Mouse (Mus musculus): ENCODE data around the gene Artn.

Gene Artn

DNA sequence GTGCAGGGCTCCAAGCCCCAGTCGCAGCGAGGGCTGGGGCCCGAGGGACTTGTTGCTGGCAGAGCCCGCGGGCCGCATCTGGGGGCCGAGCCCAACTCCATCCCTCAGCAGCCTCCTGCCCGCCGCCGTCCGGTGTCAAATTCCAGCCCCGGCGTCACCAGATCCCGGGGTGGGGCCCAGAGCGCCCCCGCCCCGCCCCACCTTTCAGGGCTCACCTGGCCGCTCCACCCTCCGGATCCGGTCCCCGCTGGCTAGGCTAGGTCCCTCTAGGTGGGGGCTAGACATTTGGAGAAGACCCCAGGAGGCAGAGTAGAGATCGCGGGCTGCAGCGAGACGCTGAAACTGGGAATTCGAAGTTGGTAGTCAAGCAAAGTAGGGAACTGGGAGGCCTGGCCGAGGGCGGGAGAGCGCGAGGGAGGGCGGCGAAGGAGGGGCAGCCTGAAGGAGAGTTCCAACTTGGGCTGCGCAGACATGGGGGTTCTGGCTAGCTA, at the start of gene Artn:
TSS of gene Artn (minus strand) at position 373 of the 491 bp plus-strand sequence.
- POLR2A ChIA-PET, result interaction anchor here in 2 of 4 experiments (0.6 to 6.8 kb wide), 22 partner anchors 9 to 174 kb away, joined by 3 to 60 read pairs (median 6); partner anchors contain the start of genes Ipo13 (in 2 of the 2) and Atp6v0b (in 1 of the 2)
- CTCF ChIA-PET, result interaction anchor here (0.6 to 5.7 kb wide), 36 partner anchors 8 to 392 kb away, joined by 3 to 47 read pairs (median 5); partner anchors contain the start of gene Ipo13 (in 3 of the 4)

DNA sequence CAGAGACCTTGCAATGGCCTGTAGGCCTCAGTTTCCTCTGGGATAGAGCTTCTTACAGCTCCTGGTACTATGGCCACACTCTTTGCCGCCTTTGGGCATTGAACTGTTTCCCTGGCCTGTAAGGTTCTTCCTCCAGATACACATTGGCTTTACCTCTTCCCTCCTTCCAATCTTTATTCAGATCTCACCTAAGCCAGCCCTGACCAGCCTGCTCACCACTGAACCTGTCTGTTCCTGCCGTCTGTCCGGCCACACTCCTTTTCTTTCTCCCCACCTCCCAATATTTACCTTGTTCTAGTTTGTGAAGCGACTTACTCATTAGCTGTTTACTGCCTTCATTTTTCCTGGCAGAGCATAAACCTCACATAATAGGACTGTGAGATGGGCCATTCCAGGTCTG, 49.6 kb upstream of the Artn start:
- ChIA-PET POLR2A (interaction anchor here in 2 of 4 experiments (0.6 to 0.8 kb wide), 2 partner anchors 14 to 15 kb away, joined by 3 to 5 read pairs; no protein-coding TSS in a partner anchor), CTCF (no interaction called here)

DNA sequence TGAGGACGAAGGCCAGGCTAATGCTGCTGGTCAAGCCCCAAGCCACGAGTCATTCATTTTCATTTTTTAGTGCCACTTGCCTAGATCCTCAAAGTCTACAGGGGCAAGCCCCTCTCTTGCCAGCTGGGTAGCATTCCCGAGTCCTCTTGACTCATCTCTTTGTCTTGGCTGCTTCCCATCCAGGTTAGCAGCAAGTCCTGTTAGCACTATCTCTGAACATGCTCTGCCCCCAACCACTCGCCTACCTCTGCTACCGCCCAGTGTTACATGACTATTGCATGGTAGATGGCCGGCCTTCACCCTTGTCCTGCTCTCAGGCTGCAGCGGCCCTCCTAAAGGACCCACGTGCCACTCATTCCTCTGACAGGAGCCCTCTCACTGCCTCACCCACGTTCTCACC, 48.7 kb upstream of the Artn start:
- CTCF ChIA-PET, result no interaction called here
- POLR2A ChIA-PET, result interaction anchor here in 1 of 4 experiments (1.5 kb wide), 1 partner anchor 12 kb away, joined by 3 read pairs; no protein-coding TSS in a partner anchor

DNA sequence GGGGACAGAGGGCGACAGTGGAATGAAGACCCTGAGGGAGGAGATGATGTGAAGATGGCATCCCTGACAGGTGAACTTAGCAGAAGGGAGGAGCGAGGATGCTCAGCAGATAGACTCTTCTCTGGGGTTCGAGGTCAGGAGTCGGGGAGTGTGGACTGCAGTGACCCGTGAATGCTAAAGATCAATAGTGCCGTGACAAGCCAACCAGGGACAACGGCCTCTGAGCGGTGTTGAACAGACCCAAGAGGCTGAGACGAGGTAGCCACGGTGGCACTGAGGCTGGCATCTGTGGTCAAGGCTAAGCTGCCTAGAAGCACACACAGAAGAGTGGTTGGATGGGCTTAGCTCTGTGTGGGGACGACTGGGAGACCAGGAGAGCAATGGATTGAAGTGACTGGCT, 48.3 kb upstream of the Artn start:
- ChIA-PET CTCF (no interaction called here), POLR2A (interaction anchor here in 1 of 4 experiments (1.3 to 1.5 kb wide), 3 partner anchors 12 to 20 kb away, joined by 3 read pairs; no protein-coding TSS in a partner anchor)

DNA sequence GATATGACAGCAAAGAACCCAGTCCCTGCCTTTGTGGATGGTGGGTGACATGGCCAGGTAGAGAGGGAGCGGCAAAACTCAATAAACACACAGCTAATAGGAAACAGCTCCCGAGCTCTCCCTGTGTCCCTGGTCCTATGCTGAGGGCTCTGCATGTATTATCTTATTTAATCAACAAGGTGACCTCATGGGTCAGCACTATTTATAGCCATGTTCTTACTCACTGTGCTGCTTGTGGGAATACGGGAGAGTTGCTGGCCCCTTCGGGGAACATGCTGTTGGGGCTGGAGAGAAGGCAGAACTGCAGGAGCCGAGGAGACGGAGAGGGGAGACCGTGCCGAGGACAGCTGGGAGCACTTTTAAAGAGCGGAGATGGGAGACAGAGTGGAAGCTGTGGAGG, 47.8 kb upstream of the Artn start:
- POLR2A ChIA-PET, result interaction anchor here in 2 of 4 experiments (0.7 to 1.5 kb wide), 4 partner anchors 11 to 377 kb away, joined by 3 read pairs; no protein-coding TSS in a partner anchor

DNA sequence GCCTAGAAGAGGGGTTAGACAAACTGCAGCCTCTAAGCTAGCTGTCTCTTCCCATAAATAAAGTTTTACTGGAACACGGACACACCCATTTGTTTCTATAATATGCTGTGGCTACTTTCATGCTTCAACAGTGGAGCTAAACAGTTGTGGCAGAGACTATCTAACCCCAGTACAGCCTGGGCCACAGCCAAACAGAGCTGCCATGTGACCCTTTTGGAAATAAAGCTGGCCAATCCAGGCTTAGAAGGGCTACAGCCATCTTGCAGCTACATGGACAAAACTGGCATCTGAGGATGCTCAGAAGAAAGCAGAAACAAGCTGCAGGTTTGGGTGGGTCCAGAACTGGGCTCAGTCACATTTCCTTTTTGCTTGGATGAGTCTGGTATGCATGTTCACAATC, 46.3 kb upstream of the Artn start:
- CTCF ChIA-PET, result interaction anchor here in 1 of 4 experiments (0.8 kb wide), 1 partner anchor 108 kb away, joined by 3 read pairs; no protein-coding TSS in a partner anchor
- POLR2A ChIA-PET, result interaction anchor here in 3 of 4 experiments (0.5 to 4.7 kb wide), 5 partner anchors 11 to 261 kb away, joined by 3 to 32 read pairs (median 3); partner anchors contain the start of gene Kdm4a (in 1 of the 3)

More for the DNA sequence above, 47.8 kb upstream of the Artn start:
- CTCF ChIA-PET, result no interaction called here

DNA sequence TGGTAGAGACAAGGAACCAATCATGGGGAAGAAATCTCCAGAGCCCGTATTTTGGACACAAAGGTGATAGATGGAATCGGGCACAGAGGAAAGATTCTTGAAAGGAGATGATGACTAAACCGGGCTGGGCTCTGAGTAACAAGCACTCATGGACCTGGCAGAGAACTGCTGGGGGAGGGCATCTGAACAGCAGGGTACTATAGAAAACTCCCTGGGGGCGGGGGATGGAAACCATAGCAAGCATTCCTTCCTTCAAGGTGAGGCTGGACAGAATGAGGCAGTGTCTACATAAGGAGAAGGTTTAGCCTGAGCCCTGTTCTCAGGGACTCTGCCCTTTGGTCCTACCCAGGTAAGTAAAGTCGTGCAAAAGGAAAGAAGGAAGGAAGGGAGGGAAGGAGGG, 45.2 kb upstream of the Artn start:
- POLR2A ChIA-PET, result interaction anchor here in 2 of 4 experiments (0.7 to 4.7 kb wide), 5 partner anchors 10 to 46 kb away, joined by 3 to 32 read pairs (median 3); no protein-coding TSS in a partner anchor
- CTCF ChIA-PET, result interaction anchor here in 2 of 4 experiments (1.0 to 1.1 kb wide), 2 partner anchors 47 to 638 kb away, joined by 3 read pairs; no protein-coding TSS in a partner anchor

DNA sequence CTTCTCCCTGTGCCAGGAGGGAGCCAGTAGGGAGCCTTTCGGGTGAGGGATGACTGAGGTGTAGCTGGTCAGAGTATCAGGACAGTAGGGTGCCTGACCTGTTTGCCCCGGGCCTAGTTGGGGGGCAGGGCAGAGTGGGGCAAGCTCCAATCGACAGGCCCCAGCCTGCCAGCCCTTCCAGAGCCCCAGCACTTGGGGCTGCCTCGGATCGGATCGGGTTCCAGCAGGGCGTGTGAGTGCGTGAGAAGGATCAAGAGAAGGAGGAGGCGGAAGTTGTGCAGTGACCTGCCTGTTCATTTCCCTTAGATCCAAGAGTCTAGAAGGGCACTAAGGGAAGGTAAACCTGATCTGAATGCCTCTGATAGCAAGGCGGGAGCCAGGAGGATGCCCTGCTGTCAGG, 43.4 kb upstream of the Artn start:
- POLR2A ChIA-PET, result interaction anchor here in 2 of 4 experiments (0.6 to 4.7 kb wide), 3 partner anchors 8 to 106 kb away, joined by 3 to 32 read pairs (median 4); no protein-coding TSS in a partner anchor
- CTCF ChIA-PET, result interaction anchor here in 1 of 4 experiments (0.5 kb wide), 1 partner anchor 98 kb away, joined by 3 read pairs; no protein-coding TSS in a partner anchor

DNA sequence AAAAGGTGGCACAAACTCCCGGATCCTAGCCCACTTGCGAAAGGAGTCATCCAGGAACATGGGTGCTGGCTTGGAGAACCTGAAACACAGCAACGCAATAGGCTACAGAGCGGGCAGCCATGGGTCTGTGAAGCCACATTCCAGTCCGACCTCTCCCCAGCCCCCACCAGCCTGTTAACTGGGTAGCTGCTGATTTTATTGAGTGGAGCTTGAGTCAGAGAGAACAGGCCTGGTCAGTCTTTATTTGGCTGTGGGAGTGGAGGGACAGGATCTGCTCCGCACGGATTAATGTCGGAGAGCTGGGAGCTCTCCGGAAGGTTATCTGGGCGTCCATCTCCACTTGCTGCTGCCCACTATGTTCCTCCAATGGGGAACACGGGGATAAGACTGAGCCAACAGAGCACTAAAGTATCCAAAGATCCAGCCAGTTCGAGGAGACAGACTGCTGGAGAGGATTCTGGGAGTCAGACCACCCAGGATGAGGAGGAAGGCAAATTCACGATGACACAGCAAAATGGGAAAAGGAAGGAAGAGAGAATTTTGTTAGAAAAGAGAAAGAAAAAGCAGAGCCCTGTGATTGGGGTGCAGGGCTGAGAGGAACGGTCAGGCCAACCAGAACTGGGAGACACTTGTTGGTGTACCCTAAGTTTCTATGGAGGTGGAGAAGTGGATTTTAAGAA, 34.9 kb upstream of the Artn start:
- POLR2A ChIA-PET, result interaction anchor here in 3 of 4 experiments (0.5 to 8.2 kb wide), 50 partner anchors 8 to 414 kb away, joined by 3 to 142 read pairs (median 5); partner anchors contain the start of genes Artn (in 1 of the 3) and Kdm4a (in 1 of the 3)
- CTCF ChIA-PET, result interaction anchor here in 1 of 4 experiments (1.6 kb wide), 1 partner anchor 119 kb away, joined by 4 read pairs; no protein-coding TSS in a partner anchor

DNA sequence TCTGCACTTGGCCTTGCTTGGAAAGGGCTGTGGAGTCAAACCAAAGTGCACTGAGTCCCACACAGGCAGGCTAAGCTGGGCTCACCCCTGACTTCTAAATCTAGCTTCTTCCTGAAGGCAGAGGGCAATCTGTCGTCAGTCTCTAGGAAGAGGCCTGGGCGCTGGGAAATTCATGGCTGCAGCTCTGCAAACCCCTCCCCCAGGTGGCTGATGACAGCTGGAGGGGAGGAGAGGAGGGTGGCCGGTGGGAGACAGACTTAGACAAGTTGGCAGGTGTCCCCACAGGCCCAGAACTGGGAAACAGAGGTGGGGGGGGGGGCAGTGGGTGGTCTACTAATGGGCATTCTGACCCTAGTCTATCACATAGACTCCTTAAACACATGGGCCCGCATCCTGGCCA, 27.9 kb upstream of the Artn start:
- POLR2A ChIA-PET, result interaction anchor here in 2 of 4 experiments (0.6 to 1.6 kb wide), 10 partner anchors 9 to 1040 kb away, joined by 3 to 12 read pairs (median 4); partner anchors contain the start of gene Dph2 (in 1 of the 2)
- CTCF ChIA-PET, result interaction anchor here in 1 of 4 experiments (4.6 kb wide), 1 partner anchor 29 kb away, joined by 11 read pairs; the partner anchor contains the start of gene Artn

DNA sequence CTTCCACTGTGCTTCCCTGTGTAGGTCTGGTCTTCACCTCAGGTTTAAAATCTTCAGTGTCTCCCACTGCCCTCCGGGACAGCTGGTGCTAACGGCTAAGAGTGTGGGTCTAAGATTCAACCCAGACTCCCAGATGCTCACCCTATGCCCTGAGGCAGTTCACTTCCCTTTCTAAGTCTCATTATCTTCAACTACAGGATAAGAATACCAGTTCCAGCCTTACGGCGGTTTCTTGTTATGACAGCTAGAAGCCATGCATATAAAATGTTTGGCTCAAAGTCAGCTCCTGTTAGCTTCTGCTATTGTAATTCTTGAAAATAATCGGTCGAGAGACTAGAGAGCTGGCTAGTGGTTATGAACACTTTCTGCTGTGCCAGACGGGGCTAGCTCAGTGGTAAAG, 17.9 kb upstream of the Artn start:
- CTCF ChIA-PET, result interaction anchor here in 1 of 4 experiments (0.8 to 1.7 kb wide), 3 partner anchors 10 to 136 kb away, joined by 4 to 7 read pairs (median 4); no protein-coding TSS in a partner anchor
- POLR2A ChIA-PET, result interaction anchor here in 3 of 4 experiments (0.6 to 12.1 kb wide), 11 partner anchors 8 to 323 kb away, joined by 3 to 142 read pairs (median 3); no protein-coding TSS in a partner anchor

DNA sequence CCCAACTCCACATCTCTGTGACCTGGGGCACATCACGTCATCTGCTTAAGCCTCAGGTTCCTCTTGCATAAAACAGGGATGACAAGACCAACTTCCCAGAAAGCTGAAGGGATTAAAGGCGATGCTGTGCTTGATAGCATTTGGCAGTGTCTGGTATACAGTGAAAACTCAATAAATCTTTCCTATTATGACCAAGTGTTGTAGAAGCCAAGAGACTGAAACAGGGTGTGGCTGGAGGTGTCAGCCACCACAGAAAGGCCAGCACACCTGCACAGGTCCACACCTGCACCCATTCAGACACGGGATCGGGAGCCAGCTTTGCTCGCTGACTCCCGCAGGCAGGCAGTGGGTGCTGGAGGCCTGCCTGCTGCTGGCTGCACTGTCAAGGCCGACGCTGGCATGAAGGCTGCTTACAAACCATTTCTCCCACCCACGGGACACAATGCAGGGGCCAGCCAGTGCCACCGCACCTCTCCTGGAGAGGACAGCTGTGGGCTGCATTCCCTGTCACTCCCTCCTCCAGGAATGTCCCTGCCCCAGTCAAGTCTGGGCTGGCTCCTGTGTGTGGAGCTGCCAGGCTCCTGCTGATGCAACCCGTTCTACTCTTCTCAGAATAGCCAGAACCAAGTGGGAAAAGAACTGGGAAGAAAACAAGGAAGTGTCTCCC, 17.2 kb upstream of the Artn start:
- CTCF ChIA-PET, result interaction anchor here in 1 of 4 experiments (0.8 kb wide), 1 partner anchor 9 kb away, joined by 4 read pairs; no protein-coding TSS in a partner anchor
- POLR2A ChIA-PET, result interaction anchor here in 3 of 4 experiments (0.8 to 12.1 kb wide), 10 partner anchors 8 to 73 kb away, joined by 3 to 142 read pairs (median 3); no protein-coding TSS in a partner anchor

DNA sequence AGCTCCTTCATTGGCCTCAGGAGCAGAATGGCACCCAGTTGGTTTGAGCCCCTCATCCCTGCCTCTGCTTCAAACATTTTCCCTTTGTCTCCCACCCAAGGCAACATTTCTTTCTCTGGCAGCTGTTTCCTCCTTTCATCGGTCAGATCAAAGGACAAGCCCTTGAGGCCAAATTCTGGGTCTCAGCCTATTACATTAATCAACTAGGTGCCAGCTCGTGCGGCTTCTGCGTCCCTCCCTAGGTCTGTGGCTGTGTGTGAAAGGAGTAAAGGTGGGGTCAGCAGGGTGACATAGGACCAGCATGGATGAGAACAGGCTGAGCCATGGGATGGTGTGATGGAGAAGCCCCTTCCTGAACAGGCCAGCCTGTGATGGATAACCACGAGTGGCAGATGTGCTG, 13.8 kb upstream of the Artn start:
- CTCF ChIA-PET, result interaction anchor here in 2 of 4 experiments (0.7 to 1.0 kb wide), 3 partner anchors 14 to 86 kb away, joined by 3 to 4 read pairs (median 3); no protein-coding TSS in a partner anchor
- POLR2A ChIA-PET, result interaction anchor here (0.6 to 4.1 kb wide), 13 partner anchors 8 to 792 kb away, joined by 3 to 27 read pairs (median 3); partner anchors contain the start of gene Artn (in 1 of the 4)

DNA sequence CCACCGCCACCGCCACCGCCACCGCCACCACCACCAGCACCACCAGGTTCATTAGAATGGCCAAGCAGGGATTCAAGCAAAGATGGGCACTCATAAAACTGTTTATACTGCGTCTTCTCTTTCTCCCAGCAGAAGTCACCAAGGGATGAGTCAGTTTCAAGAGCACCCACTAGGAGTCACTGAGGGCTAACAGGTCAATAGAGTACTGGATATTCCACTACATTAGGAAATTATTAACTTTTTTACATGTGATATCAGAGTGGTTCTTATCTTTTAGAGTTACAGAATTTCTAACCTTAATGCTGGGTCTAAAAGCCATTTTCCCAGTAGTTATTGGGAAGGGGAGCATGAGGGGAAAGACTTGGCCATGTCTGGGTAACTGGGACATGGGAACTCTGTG, 7.4 kb upstream of the Artn start:
- POLR2A ChIA-PET, result interaction anchor here in 3 of 4 experiments (0.5 to 3.5 kb wide), 8 partner anchors 9 to 443 kb away, joined by 3 to 25 read pairs (median 4); partner anchors contain the start of gene Artn (in 1 of the 3)

DNA sequence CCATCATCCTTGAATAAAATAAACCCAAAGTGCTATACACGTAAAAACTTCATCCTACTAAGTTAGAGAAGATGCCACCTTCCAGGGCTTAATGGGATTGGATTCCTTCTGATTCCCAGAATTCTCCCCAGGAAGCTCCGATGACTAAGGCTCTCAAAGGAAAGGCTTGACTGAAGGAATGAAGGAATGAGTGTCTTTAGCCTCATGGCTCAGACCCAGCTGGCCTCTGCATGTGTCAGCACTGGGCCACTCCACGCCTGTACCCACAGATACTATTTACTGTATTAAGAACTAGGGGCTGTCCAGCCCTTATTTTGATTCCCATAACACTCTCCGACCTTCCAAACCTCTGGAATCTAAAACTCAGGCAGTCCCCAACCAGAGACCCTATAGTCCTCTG, 4.5 kb upstream of the Artn start:
- ChIA-PET POLR2A (interaction anchor here in 1 of 4 experiments (1.1 to 2.8 kb wide), 4 partner anchors 8 to 75 kb away, joined by 3 to 14 read pairs (median 4); no protein-coding TSS in a partner anchor), CTCF (no interaction called here)

More for the DNA sequence above, 7.4 kb upstream of the Artn start:
- CTCF ChIA-PET, result interaction anchor here in 3 of 4 experiments (0.6 to 1.1 kb wide), 6 partner anchors 8 to 353 kb away, joined by 3 to 4 read pairs (median 4); no protein-coding TSS in a partner anchor

DNA sequence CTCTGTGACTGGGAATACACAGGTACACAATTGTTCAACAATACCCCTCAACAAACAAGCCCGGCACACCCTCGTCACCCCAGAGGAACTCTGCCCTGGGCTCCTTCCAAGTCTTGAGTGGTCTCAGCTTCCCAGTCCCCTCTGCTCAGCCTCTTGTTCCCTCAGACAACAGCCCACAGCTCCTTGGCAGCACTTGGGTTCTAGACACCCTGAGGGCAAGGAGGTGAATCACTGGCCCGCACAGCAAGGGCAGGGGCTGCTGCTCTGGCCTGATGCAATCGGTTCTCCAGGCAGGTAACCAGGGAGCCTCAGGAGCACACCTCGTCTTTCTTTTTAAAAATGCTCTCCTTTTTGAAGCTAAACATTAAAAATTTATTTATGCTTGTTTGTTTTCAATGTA, 3.7 kb upstream of the Artn start:
- ChIA-PET CTCF (interaction anchor here in 1 of 4 experiments (1.2 kb wide), 1 partner anchor 18 kb away, joined by 3 read pairs; the partner anchor contains the start of gene Ipo13), POLR2A (interaction anchor here in 2 of 4 experiments (0.6 to 2.8 kb wide), 12 partner anchors 8 to 267 kb away, joined by 3 to 14 read pairs (median 4); partner anchors contain the start of gene Atp6v0b (in 1 of the 2))

DNA sequence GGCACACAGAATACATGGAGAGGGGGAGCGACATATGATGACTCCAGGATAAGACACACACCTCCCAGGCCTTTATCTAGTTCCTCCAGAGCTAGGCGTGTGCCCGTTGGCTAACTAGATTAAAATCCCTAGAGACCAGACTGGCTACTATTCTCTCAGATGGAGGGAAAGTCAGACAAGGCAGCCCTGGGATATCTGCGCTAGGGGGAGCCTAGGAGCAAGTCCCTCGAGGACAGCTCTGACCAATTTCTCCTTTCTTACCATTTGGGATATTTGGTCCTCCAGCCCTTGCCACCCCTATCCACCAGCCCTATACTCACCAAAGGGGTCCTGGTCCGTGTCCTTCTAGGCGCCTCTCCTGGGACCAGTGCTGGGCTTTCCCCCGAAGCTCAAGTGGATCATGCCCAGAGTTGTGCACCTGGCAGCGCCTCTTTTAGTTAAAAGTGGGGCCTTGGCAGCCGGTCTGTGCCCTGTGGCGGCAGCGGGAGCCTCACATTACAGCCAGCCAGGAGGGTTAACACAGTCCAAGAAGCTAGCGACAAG, 793 bp downstream of the Artn start:
- ChIA-PET CTCF (interaction anchor here (0.5 to 5.7 kb wide), 66 partner anchors 7 to 1754 kb away, joined by 3 to 47 read pairs (median 5); partner anchors contain the start of genes Dph2 (in 3 of the 4), Ipo13 (in 3 of the 4), Atp6v0b (in 1 of the 4) and Cdc20 (in 1 of the 4)), POLR2A (interaction anchor here (0.6 to 6.8 kb wide), 38 partner anchors 10 to 772 kb away, joined by 3 to 60 read pairs (median 4); partner anchors contain the start of genes Ipo13 (in 2 of the 4), Atp6v0b (in 1 of the 4) and Rps8 (in 1 of the 4))

Measured in embryonic stem cell, embryonic (primary cell).